Mouse (Mus musculus) mammary gland, adult 2 months (tissue): Measurements from ENCODE around the gene Prr23a2. TPM values are rescaled to one million over a fixed set of nuclear protein-coding genes. Genes with fewer than 3 reads are reported as not detected.

Experiments
- polyA plus RNA-seq: library from polyadenylated mRNA; depleted of rRNA; stranded (reverse); fragments of >200 nt; gene quantifications from 2 replicates; pipeline ENCODE4 v1.2.3, GENCODE M21; 2012; ENCODE audit warnings: low replicate concordance; rRNA removed

Prr23a2 gene
- polyA plus RNA-seq = not detected in 2 replicates

DNA sequence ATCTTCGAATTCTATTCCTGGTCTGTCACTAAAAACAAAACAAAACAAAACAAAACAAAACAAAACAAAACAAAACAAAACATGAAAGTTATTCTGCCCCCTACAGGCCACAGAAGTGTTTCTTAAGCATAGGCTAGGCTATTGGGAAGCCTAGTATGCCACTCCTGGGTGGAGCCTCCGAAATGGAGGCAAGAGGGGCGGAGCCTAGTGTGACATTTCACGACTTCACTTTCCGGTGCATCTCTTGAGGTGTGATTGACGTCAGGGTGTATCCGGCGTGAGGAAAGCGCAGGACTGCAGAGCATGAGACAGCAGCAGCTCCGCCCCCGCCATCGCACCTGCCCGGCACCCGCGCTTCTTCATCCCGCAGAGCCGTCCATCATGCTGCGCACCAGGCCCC, at the start of gene Prr23a2:
Gene Prr23a2, plus strand, starts transcription at position 285 of the 400 bp plus-strand sequence.

GRCm38 (mm10) chr9:98842117-98842516, 14.2 kb upstream of the Prr23a2 start, which contains the start of gene Prr23a1:
Gene Prr23a1 (plus strand): TSS chr9:98842503.

DNA sequence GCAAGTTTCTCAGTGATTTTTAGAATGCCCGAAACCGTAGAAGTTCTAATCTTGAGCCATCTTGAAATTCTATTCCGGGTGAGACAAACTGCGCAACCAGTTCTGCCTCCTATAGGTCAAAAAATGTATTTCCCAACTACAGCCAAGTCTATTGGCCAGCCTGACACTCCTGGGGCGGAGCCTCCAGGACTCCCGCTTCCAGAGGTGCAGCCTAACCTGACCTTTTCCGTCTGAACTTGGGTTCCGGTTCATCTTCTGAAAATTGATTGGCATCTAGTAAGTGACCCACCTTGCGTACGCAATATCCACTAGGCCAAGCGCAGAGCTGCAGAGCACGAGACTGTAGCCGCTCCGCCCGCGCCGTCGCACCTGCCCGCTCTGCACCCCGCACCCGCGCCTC, 8.3 kb downstream of the Prr23a2 start, which contains the start of gene Prr23a3:
Gene Prr23a3, plus strand, starts transcription at position 197 of the 400 bp plus-strand sequence.

GRCm38 (mm10) chr9:98902819-98903218, 46.5 kb downstream of the Prr23a2 start, which contains the start of gene 7420426K07Rik:
Gene 7420426K07Rik (plus strand): TSS chr9:98903119.

Other genes starting within 250 kb of the Prr23a2 start
- not detected in 2 replicates for gene Prr23a1, start 14.0 kb upstream of the Prr23a2 start, polyA plus RNA-seq
- not detected in 2 replicates for gene Prr23a3, start 8.3 kb downstream of the Prr23a2 start, polyA plus RNA-seq
- not detected in 2 replicates for gene 7420426K07Rik, start 46.6 kb downstream of the Prr23a2 start, polyA plus RNA-seq
- gene Foxl2, start 98.8 kb downstream of the Prr23a2 start, polyA plus RNA-seq = not detected in 2 replicates
- 2.1 and 2.3 TPM in 2 replicates for gene Faim, start 129.9 kb downstream of the Prr23a2 start, polyA plus RNA-seq
- gene Gm1123, start 179.2 kb downstream of the Prr23a2 start, polyA plus RNA-seq = 0.19 TPM in 1 of 2 replicates, not detected in the other